11 mouse cellular contexts compared by ENCODE assay signal in genomic region chr5:118891131-118891530, GRCm38 (mm10).
DNase-seq lines count a peak whose midpoint lies in the region; ATAC-seq and TF ChIP-seq lines count a peak whose summit lies in the region.
"Had no signal": no experiment of that assay in that cellular context is flagged by ENCODE, and none has a peak within 500 bp of the region (broad histone marks: within the 10 kb centered on the region; RNA-seq: fewer than 3 reads in every experiment).

No protein-coding gene starts in this region.

- no peak for TF ChIP-seq POLR2A in lung, adult 2 months (IDR thresholded peaks at IDR 0.05; ENCODE audit: borderline replicate concordance, extremely low read depth, low read depth, low read length)

- DNase-seq in lung, postnatal 10 days: peak; percentile 37
- no peak for DNase-seq in lung, adult 2 months
- DNase-seq in embryonic facial prominence, embryonic 14.5 days (ENCODE audit: low spot score): peak; percentile 88
- peak; percentile 16 to 40 for DNase-seq in layer of hippocampus, postnatal 14 days (ENCODE audit: low spot score in 2 of 2)
- DNase-seq in adrenal gland, adult 8-10 months: no peak
- no peak for DNase-seq in gastrocnemius, adult 8-10 months (ENCODE audit: low spot score in 2 of 2)
- DNase-seq: gastrocnemius, postnatal 36 days; kidney, adult 8-10 months; liver, embryonic 13.5 days; thymus, adult 18-20 months had no signal

- no peak overlapping the region for H3K9ac ChIP-seq in embryonic facial prominence, embryonic 14.5 days (ENCODE audit: low read depth, low read length)
- no peak overlapping the region for H3K9ac ChIP-seq in stomach, embryonic 14.5 days (replicated peaks; ENCODE audit: low read depth, low read length)
- H3K9ac ChIP-seq: liver, embryonic 13.5 days had no signal

- no peaks in the 10 kb centered on the region for H3K4me1 ChIP-seq in lung, adult 2 months (ENCODE audit: control insufficient read depth, insufficient read depth, low read length)
- peaks cover 10% of the 10 kb centered on the region; the same call in 1 of the 2 replicates for H3K4me1 ChIP-seq in embryonic facial prominence, embryonic 14.5 days (ENCODE audit: control insufficient read depth, insufficient read depth, low read length)
- H3K4me1 ChIP-seq in stomach, embryonic 14.5 days (ENCODE audit: control insufficient read depth, insufficient read depth, low read length): no peaks in the 10 kb centered on the region
- H3K4me1 ChIP-seq: liver, embryonic 13.5 days had no signal

- H3K27me3 ChIP-seq in embryonic facial prominence, embryonic 14.5 days (replicated peaks; ENCODE audit: control insufficient read depth, insufficient read depth, low read length): no peaks in the 10 kb centered on the region
- H3K27me3 ChIP-seq in stomach, embryonic 14.5 days (ENCODE audit: control insufficient read depth, insufficient read depth, low read length): no peaks in the 10 kb centered on the region
- H3K27me3 ChIP-seq: liver, embryonic 13.5 days had no signal

- H3K4me3 ChIP-seq in lung, adult 2 months (replicated peaks; ENCODE audit: extremely low read depth, low read depth, low read length): no peak overlapping the region
- H3K4me3 ChIP-seq in embryonic facial prominence, embryonic 14.5 days (ENCODE audit: low read depth, low read length): no peak overlapping the region
- no peak overlapping the region for H3K4me3 ChIP-seq in stomach, embryonic 14.5 days (ENCODE audit: low read depth, low read length)
- H3K4me3 ChIP-seq: liver, embryonic 13.5 days had no signal

- no peaks in the 10 kb centered on the region for H3K36me3 ChIP-seq in embryonic facial prominence, embryonic 14.5 days (ENCODE audit: control insufficient read depth, insufficient read depth, low read length)
- H3K36me3 ChIP-seq in stomach, embryonic 14.5 days (ENCODE audit: control insufficient read depth, insufficient read depth, low read length): no peaks in the 10 kb centered on the region
- H3K36me3 ChIP-seq: liver, embryonic 13.5 days had no signal

- peak overlapping the region; percentile 69 for H3K27ac ChIP-seq in embryonic facial prominence, embryonic 14.5 days (replicated peaks; ENCODE audit: low read depth, low read length)
- H3K27ac ChIP-seq in stomach, embryonic 14.5 days (ENCODE audit: low read length): no peak overlapping the region
- H3K27ac ChIP-seq: liver, embryonic 13.5 days had no signal

- no peaks in the 10 kb centered on the region for H3K9me3 ChIP-seq in embryonic facial prominence, embryonic 14.5 days (ENCODE audit: control insufficient read depth, low read length)
- no peaks in the 10 kb centered on the region for H3K9me3 ChIP-seq in stomach, embryonic 14.5 days (ENCODE audit: control insufficient read depth, low read depth, low read length)
- H3K9me3 ChIP-seq: liver, embryonic 13.5 days had no signal

- 64% methylated on average over 6 of the region's 6 CpGs for WGBS in lung, adult 2 months
- WGBS in embryonic facial prominence, embryonic 14.5 days: 28% methylated on average over 6 of the region's 6 CpGs
- WGBS in stomach, embryonic 14.5 days: 74% methylated on average over 6 of the region's 6 CpGs

- no peak for TF ChIP-seq CTCF in lung, adult 2 months (IDR thresholded peaks at IDR 0.05; ENCODE audit: insufficient read depth, low read length)

- peak; percentile 91 for ATAC-seq in embryonic facial prominence, embryonic 14.5 days (ENCODE audit: low read depth)
- peak; percentile 33; the same call in 1 of the 2 replicates for ATAC-seq in stomach, embryonic 14.5 days (ENCODE audit: insufficient number of reproducible peaks, insufficient read depth, low FRiP score, low read depth)

- H3K4me2 ChIP-seq in embryonic facial prominence, embryonic 14.5 days (ENCODE audit: low read depth, low read length): no peak overlapping the region
- no peak overlapping the region for H3K4me2 ChIP-seq in stomach, embryonic 14.5 days (replicated peaks; ENCODE audit: low read depth, low read length)
- H3K4me2 ChIP-seq: liver, embryonic 13.5 days had no signal

Comparison
In these comparisons a context has a peak if more than half of its experiments do, and no peak if none do; other contexts are left out.
1. DNase-seq: peak in lung, postnatal 10 days (single experiment), embryonic facial prominence, embryonic 14.5 days (single experiment) and layer of hippocampus, postnatal 14 days (2 of 2); none in lung, adult 2 months (single experiment), adrenal gland, adult 8-10 months (single experiment) and gastrocnemius, adult 8-10 months (0 of 2).